Mouse (Mus musculus) thymus, adult 2 months (tissue): ENCODE measurements around the gene Zfp759. TPM values are rescaled to one million over a fixed set of nuclear protein-coding genes. Genes with fewer than 3 reads are reported as not detected.
"Not testable (repeated sequence)": the region's sequence is repeated elsewhere in the genome, so short reads cannot be mapped to it uniquely, and the experiment has no call there.

Experiments used
- DNase-seq: peaks from one replicate; pipeline ENCODE4 v3.0.0; 2021
- H3K27ac ChIP-seq: fragments of 200-500 bp; 2 replicates; pipeline ENCODE4 v1.5.1; 2012; ENCODE audit warnings: low read length, control low read depth; ENCODE audit not compliant: control insufficient read depth, insufficient read depth
- H3K27me3 ChIP-seq: fragments of 200-500 bp; 2 replicates; pipeline ENCODE4 v1.6.1; 2012; ENCODE audit warnings: mild to moderate bottlenecking, low read length, moderate library complexity, mixed read lengths; ENCODE audit not compliant: control insufficient read depth, insufficient read depth
- H3K36me3 ChIP-seq: fragments of 200-500 bp; 2 replicates; pipeline ENCODE4 v1.6.1; 2012; ENCODE audit warnings: mild to moderate bottlenecking, low read length, moderate library complexity; ENCODE audit not compliant: control insufficient read depth, insufficient read depth
- H3K4me1 ChIP-seq: fragments of 200-500 bp; replicated peaks from 2 replicates; pipeline ENCODE4 v1.6.1; 2012; ENCODE audit warnings: low read length; ENCODE audit not compliant: control insufficient read depth, insufficient read depth
- H3K4me3 ChIP-seq: fragments of 200-500 bp; 2 replicates; pipeline ENCODE4 v1.5.1; 2012; ENCODE audit warnings: mild to moderate bottlenecking, low read length, control low read depth, moderate library complexity; ENCODE audit not compliant: control insufficient read depth, insufficient read depth
- CTCF ChIP-seq: fragments of 200-500 bp; IDR thresholded peaks from 2 replicates; pipeline ENCODE4 v1.5.1; 2012; ENCODE audit warnings: mild to moderate bottlenecking, control low read depth, low read length, moderate library complexity, borderline replicate concordance; ENCODE audit not compliant: control insufficient read depth, poor library complexity, insufficient read depth; ENCODE audit errors: extremely low read depth
- POLR2A ChIP-seq: fragments of 200-500 bp; IDR thresholded peaks from 2 replicates; pipeline ENCODE4 v1.6.1; 2012; ENCODE audit warnings: mild to moderate bottlenecking, low read length, control low read depth, moderate library complexity; ENCODE audit not compliant: control insufficient read depth, poor library complexity, insufficient read depth; ENCODE audit errors: extremely low read depth
- WGBS: fragments of 180-500 bp; shearing (Covaris S2); methylation state at CpG from one replicate; pipeline ENCODE4 v1.1.7; 2018; 5-methylcytosine and 5-hydroxymethylcytosine counted together
- polyA plus RNA-seq: library from polyadenylated mRNA; depleted of rRNA; stranded (reverse); fragments of >200 nt; gene quantifications from 2 replicates; pipeline ENCODE4 v1.2.3, GENCODE M21; 2012

Gene Zfp759
- polyA plus RNA-seq, 1 experiment = 0.23 TPM

DNA sequence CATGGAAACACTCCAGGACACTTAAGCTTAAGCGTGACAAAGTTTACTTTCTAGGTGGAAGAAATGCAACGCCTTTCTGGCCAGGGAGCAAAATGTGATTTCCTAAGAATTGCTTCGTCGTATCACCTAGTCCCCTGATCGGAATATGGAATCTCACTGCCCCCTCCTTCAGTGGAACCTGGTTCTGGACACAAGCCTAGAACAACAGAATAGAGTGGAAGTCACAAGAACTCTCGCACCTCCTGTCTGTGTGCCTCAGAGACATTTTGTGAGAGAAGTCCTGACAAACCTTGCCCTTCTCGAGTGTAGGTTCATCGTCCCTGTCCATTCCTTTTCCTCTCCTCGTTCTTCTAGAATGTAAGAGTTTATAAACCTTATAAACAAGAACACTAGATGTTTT, 13.8 kb upstream of the Zfp759 start:
- no peak for DNase-seq
- no peak overlapping the region for H3K27ac ChIP-seq
- no peaks in the 10 kb centered on the region for H3K36me3 ChIP-seq
- TF ChIP-seq POLR2A (no peak), CTCF (no peak)
- peaks cover 6% of the 10 kb centered on the region for H3K4me1 ChIP-seq
- H3K27me3 ChIP-seq = no peaks in the 10 kb centered on the region
- 61% methylated on average over 9 of the region's 9 CpGs for WGBS
- H3K4me3 ChIP-seq = no peak overlapping the region; the same call in 1 of the 2 replicates

DNA sequence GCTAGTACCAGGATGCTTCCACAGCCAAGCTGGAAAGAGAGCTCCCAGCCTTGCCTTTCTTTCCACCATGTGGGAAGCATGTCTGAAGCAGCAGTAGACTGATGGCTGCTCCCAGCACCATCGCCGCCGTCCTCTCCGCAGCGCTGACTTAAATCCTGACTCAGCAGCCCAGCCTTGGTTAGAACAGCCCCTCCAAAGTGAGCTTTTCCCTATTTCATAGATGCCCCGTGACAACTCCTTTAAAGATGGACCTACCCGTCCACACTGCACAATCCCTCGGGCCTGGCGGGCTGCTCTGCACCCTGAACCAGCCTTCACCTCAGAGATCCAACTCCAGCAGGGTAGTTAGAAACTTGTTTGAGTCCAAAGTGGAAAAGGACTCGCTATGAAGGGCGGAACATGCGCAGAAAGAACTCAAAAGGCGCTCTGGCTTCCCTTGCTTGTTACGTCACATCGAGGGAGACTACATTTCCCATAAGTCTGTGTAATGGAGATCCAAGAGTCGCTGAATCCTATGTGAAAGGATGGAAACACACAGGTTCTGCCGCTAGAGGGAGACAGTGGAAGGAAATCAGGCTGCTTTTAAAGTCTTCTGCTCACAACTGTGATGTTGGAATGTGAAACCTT, 13.2 kb upstream of the Zfp759 start, which contains the start of gene Gm28557:
TSS of gene Gm28557 (minus strand) at position 411 of the 627 bp plus-strand sequence.
- no peak for TF ChIP-seq POLR2A
- TF ChIP-seq CTCF = no peak
- H3K36me3 ChIP-seq = no peaks in the 10 kb centered on the region
- H3K27ac ChIP-seq = peak within 1 kb of the TSS; percentile 53; the same call in 1 of the 2 replicates
- H3K4me1 ChIP-seq = peaks cover 6% of the 10 kb centered on the region
- under 1% methylated on average over 17 of the region's 17 CpGs for WGBS
- DNase-seq = peak; percentile 89
- peak within 1 kb of the TSS; percentile 83 for H3K4me3 ChIP-seq
- H3K27me3 ChIP-seq = no peaks in the 10 kb centered on the region

DNA sequence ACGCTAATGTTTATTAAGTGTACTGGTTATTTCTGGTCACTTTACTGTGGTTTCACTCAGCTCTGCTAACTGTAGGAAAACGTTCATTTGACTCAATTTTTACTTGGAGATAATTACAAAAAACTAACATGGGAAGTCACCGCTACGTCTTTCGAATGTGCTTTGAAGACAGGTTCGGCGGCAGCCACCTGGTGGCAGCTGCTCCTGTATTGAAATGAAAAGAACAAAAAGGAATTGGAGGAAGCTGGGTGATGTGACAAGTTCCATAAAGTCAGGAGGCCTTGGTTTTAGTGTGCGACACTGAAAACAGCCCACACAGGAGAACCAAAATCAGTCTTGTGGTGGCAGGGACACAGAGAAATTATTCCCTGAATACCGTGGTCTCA, 12.6 kb upstream of the Zfp759 start:
- 4% methylated on average over 9 of the region's 9 CpGs for WGBS
- DNase-seq = no peak
- no peak overlapping the region for H3K27ac ChIP-seq

DNA sequence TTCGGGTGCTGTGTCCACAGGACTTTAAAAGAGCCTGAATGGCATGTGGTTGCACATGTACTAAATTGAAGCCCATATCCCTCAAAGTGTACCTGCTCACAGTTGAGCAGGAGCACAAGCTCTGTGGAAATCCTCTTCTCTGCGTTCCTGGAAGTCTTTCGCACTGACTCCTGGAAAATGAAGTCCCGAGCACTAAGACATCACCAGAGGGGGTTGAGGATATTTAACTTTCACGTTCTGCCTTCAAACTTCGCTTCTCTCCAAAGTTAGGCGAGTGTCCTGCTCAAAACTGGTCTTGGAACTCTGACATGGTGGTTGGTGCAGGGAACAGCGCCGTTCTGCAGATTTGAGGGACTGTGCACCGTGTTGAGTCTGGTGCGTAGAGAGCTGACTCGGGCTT, 9.4 kb upstream of the Zfp759 start:
- H3K27ac ChIP-seq = no peak overlapping the region
- no peaks in the 10 kb centered on the region for H3K27me3 ChIP-seq
- peaks cover 6% of the 10 kb centered on the region for H3K4me1 ChIP-seq
- no peaks in the 10 kb centered on the region for H3K36me3 ChIP-seq
- WGBS = 87% methylated on average over 12 of the region's 12 CpGs
- no peak for DNase-seq
- TF ChIP-seq CTCF = no peak
- TF ChIP-seq POLR2A = no peak
- no peak overlapping the region for H3K4me3 ChIP-seq

More for the DNA sequence above, 12.6 kb upstream of the Zfp759 start:
- H3K36me3 ChIP-seq = no peaks in the 10 kb centered on the region
- TF ChIP-seq POLR2A (no peak), CTCF (no peak)
- peaks cover 6% of the 10 kb centered on the region for H3K4me1 ChIP-seq
- H3K4me3 ChIP-seq = no peak overlapping the region; the same call in 1 of the 2 replicates
- H3K27me3 ChIP-seq = no peaks in the 10 kb centered on the region

DNA sequence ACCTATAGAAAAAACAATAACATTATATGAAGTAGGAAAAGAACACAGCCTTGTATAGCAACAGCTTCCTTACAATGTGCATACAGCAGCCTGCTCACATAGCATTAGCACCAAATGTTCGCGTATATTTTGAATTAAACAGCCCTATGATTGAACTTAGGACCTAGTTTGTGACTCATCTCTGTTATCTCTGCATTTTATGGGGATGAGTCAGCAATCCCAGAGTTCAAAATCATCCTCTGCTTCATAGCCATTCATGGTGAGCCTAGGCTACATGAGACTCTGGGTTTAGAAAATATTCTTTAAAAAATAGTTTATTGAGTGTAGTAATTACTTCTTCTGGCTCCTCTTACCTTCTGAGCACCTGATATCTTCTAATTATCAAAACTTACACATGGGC, 8.2 kb upstream of the Zfp759 start:
- Histone ChIP-seq H3K4me3 (no peak overlapping the region), H3K27me3 (no peaks in the 10 kb centered on the region), H3K36me3 (no peaks in the 10 kb centered on the region), H3K4me1 (no peaks in the 10 kb centered on the region), H3K27ac (no peak overlapping the region)
- TF ChIP-seq POLR2A = no peak
- no peak for TF ChIP-seq CTCF
- no peak for DNase-seq
- 96% methylated on average over 2 of the region's 2 CpGs for whole genome bisulfite sequencing

DNA sequence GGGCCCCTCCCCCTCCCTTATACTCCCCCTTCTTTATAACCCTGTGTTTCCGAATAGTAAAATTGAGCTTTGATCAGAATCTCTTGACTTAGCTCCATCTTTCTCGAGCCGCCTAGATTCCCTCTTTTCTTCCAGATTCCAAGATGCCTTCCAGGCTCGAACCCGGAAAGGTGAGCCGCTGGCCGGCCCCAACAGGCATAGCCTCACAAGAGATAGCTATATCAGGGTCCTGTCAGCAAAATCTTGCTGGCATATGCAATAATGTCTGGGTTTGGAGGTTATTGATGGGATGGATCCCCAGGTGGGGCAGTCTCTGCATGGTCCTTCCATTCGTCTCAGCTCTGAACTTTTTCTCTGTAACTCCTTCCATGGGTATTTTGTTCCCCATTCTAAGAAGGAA, 5.3 kb upstream of the Zfp759 start, which contains the start of gene Rslcan18:
TSS of gene Rslcan18 (minus strand) at position 101 of the 400 bp plus-strand sequence.
- H3K4me3 ChIP-seq, H3K36me3 ChIP-seq, DNase-seq, H3K4me1 ChIP-seq, H3K27me3 ChIP-seq, H3K27ac ChIP-seq: not testable (repeated sequence)
- 92% methylated on average over 8 of the region's 8 CpGs for WGBS

DNA sequence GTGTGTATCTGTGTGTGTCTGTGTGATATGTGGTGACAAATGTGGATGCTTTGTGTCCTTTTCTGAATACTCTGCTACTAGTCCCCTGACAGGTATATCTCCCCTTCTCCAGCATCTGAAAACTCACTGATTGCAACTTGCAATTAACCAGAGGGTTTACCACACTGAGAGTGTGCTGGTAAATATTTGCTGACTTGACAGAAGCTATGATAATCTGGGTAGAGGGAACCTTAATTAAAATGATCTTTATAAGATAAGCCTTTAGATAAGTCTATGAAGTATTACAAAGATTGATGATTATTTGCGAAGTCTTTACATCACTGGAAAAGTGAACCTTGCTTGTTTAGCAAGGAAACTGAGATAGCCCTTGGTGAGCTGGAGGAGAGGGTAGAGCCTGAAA, 3.0 kb downstream of the Zfp759 start:
- DNase-seq = no peak

DNA sequence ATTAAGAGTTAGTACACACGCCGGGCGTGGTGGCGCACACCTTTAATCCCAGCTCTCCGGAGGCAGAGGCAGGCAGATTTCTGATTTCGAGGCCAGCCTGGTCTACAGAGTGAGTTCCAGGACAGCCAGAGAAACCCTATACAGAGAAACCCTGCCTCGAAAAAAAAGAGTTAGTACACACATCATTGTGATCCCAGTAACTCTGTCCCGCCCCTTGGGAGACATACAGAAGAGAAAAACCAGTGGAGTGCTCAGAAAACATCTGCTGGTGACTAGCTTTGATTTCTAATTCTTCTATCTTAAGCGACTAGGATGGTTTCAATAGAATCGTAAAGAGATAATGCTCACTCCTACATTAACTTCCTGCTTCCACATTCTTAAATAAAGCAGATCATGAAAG, 6.0 kb downstream of the Zfp759 start:
- WGBS = 86% methylated on average over 10 of the region's 10 CpGs
- H3K27me3 ChIP-seq = not testable (repeated sequence)

More for the DNA sequence above, 3.0 kb downstream of the Zfp759 start:
- no peak for TF ChIP-seq POLR2A
- Histone ChIP-seq H3K36me3 (no peaks in the 10 kb centered on the region), H3K27me3 (no peaks in the 10 kb centered on the region), H3K27ac (no peak overlapping the region), H3K4me1 (peaks cover 4% of the 10 kb centered on the region), H3K4me3 (no peak overlapping the region)
- 94% methylated on average over 1 of the region's 1 CpGs for WGBS

More for the DNA sequence above, 6.0 kb downstream of the Zfp759 start:
- not testable (repeated sequence) for H3K36me3 ChIP-seq, H3K27ac ChIP-seq, DNase-seq, H3K4me3 ChIP-seq, H3K4me1 ChIP-seq
